ENCODE assay signal across 1 mouse cellular context in the genomic region with DNA sequence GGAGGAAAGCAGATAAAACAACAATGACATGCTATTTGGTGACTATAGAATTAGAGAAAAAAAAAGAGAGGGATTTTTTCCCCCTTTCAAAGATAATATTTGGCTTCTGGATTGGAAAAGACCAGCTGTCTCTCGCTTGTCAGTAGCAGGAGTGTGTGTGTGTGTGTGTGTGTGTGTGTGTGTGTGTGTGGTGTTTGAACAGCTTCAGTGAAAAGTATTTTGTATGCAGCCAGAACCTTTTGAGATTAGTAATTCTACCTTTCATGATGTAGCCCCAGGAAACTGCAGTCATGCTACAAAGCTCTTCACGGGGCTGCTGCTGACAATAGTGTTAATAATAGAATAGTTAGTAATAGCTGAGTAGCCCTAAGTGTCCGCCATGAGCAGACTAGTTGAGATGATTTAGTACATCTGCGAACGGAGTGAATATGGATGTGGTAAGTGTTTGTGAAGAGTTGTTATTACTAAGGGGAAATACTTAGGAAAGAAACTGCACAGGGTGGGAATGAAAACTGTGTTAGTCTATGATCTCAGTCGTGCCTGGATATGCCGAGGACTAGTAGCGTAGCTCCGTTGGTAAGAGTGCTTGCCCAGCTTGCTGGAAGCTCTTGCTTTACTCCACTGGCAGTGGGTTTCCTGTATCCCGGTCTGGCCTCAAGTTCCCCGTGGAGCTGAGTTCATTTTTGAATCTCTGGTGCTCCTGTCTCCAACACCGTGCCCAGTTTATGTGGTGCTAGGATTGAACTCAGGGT.
TF ChIP-seq lines count a peak whose summit lies in the region.

No protein-coding gene starts in this region.

TF ChIP-seq in CH12.LX, 34 proteins besides CTCF, POLR2A, EP300 and RAD21 (continued from another document):
- peak; percentile 63 for TF ChIP-seq IRF4 (IDR thresholded peaks at IDR 0.05; ENCODE audit: low read depth, low read length)
